Mouse (Mus musculus): ENCODE measurements at regions not wholly inside any gene's neighbourhood (a gene's known extent, or its start where the extent isn't known, plus 50 kb on each side); places are given as distances from the start of the nearest gene placed in this dataset.
"Not testable (repeated sequence)": the region's sequence is repeated elsewhere in the genome, so short reads cannot be mapped to it uniquely, and the experiment has no call there.

DNA sequence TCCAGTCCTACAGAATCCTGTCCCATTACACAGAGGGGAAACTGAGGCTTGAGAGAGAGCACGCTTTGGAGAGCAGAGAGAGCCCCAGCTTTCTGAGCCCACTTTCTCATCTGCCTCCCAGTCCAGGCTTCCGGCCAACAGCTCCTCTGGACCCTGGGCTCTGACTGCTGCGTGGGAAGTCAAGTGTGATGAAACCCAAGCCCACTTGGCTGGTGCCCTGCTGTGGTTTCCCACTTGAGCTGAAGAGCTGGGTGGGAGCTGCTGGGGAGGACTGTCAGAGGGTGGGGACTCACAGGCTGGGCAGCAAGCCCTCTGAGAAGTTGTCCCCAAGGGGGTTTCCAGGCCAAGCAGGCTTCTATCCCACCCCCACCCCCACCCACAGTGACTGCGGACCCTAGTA lies 139.9 kb upstream of the Haao start:
- DNase-seq = no peak

DNA sequence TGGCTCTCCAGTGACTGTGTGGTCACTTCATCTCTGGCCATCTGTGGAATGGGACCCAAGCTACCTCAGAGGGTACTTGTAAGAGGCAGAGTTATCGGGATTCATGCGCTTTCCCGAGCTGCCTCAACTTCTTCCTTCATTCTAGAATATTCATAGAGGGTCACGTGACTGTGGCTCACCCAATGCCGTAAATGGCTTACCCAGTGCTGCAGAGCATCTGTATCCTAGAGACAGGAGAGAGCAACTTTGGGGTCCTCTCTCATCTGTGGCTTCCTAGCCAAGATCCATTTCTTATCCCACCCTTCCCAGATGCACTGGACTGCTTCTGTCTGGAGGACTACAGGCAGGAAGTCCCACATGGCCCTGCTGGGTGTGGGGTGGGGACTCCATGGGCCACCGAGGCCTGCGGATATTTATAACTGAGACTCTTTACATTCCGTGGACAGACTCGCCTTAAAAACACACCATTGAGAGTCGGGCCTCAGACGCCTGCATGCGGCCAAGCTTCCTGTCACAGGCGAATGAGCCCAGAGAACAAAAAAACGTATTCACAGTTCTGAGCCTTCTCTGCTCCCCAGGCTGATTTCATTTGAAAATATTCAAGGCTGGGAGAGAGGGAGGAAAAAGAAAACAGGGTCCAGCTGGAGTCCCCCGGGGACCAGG lies 138.3 kb upstream of the Haao start:
- DNase-seq = no peak

DNA sequence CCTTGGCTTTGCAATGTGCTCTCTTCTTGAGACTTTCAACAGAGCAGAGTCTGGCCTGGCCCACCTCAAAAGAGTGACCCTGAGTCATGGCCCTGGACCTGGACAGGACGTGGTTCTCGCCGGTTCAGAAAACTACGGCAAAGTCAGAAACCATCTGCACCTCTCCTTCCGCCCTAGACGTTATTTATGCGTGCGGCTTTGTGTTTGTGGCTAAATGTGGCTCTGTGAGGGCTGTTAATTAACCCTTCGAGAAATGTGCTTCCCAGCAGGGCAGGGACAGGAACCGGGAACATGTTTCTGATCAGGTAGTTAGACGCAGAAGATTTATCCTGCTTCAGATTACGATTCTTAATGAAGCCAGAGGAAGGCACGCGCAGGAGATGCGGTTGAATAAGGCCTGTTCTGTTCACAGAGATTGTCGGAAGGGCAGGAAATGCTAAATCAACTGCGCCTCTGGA lies 137.6 kb upstream of the Haao start:
- no peak for DNase-seq

DNA sequence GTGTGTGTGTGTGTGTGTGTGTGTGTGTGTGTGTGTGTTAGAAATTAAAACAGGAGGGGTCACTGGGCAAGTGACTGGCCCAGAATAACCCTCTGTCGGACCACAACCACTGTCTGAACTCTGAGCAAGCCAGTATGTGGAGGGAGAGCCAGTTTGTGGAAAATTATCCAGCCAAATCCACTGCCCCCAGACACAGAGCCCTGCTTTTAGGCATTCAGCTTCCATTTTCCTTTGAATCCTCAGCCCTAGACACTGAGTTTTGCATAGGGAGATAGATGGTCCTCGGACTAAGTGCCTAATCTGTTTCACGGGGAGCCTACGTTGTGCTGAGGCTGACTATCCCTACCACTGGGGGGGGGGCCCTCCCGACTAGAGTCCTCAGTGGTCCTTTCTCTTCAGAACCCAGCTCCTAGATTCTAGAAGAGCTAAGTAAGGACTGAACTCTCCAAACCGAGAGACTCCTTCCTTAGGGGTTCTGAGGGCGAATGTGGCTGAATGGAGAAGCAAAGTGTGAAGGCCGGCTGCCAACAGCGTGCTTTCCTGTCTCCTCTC lies 136.2 kb upstream of the Haao start:
- no peak for DNase-seq

DNA sequence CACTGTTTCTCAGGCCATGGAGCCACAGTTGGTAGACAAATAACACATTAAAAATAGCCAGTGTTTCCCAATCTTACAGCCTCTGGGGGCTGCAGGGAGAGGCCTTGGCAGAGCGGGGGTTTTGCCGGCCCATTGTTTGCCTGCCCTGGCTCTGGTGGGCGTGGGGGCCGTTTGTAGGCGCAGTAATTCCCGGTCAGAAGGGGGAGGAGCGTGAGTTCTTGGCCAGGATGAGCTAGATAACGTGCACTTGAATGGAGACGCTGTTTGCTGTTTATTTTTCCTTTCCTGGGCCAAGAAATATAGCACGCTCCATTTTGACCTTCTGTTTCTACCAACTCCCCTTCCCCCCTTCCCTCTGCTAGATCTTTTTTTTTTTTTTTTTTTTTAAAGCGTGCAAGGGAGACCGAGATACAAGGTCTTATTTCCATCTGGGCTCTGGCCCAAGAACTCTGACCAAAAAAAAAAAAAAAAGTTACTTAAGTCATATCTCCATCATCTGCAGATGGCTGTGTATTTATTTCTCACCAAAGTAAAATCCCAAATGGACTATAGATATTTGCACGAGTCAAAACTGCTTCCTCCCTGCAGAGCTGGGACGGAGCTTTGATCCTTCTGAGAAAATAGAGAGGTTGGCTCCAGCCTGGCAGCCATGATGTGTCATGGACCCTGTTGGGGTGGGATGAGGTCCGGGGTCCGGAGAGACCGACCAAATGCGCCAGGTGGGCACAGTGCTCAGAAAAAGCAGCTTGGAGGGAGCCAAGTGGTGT lies 135.5 kb upstream of the Haao start:
- no peak for DNase-seq

DNA sequence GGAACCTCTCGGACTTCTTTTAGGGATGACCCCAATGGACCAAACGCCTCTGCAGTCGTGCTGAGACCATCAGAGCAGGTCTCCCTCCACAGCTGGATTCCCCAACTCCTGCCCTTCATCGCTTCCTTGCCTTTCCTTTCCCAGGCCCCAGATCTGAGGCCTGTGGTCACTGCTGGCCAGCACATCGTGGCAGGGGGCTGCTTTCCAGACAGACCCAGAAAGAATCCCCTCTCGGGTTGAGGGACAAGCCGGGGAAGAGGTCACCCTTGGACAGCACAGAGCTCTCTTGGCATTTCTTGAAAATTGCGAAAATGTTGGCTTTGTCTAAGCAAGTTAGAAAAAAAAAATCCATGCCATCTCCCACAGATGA lies 134.9 kb upstream of the Haao start:
- DNase-seq = no peak

DNA sequence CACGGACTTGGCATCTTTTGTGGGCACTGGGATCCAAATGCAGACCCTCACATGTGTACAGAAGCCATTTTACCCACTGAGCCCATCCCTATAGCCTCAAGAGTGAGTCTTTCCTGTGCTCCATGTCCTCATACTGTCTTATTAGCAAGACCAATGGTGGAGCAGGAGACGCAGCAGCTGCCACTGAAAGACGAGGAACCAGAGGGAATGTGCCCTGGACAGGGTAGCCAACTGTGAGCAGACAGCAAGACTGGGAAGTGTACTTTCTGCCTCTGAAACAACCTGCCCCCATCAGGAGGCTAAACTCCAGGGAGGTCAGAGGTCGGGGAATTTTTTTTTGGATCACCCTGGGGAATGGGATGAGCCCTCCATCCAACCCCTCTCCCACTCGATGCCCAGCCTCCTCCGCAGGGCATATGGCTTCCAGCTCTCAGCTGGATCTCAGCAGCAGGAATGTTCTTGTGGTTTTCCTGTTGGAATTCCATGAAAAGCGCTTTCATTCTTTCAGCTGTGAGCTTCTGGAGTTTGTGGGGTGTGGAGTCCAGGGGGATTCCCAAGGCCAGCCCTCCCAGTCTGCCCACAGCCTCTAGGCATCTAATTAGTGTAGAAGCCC lies 131.2 kb upstream of the Haao start:
- no peak for DNase-seq

DNA sequence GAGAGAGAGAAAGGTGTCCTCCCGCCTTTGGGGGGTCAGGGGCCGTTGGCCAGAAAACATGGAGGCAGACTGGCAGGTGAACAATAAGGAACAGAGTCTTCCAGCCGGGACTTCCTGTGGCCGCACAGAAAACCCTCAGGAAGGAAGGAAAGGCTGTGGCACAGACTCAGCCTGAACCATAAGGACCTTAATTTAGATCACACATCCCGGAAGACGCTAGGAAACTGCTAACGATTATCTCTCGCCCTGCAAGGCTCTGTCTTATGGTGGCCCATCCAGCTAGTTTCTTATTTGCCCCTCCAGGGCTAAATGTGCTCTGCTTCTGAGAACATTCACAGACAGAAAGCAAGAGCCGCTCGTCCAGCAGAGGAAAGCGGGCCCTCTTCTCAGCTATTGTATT lies 130.0 kb upstream of the Haao start:
- DNase-seq = no peak

DNA sequence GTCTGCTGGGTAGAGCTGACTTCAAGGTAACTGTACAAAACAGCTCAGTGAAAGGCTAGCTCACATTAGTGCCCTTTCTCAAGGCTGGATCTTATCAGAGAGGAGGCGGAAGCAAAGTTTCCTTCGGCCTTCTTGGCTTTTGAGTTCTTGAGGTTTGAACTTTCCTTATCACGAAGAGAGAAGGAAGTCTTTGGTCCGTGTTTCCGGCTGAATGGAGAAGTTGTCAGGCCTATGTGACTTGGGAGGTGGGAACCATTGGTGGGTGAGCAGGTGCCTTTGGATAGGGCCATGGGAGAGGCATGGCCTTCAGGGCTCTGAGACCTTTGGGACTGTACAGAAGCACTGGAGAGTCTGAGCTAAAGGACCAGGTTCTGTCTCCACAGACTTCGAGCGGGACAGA lies 128.1 kb upstream of the Haao start:
- no peak for DNase-seq

DNA sequence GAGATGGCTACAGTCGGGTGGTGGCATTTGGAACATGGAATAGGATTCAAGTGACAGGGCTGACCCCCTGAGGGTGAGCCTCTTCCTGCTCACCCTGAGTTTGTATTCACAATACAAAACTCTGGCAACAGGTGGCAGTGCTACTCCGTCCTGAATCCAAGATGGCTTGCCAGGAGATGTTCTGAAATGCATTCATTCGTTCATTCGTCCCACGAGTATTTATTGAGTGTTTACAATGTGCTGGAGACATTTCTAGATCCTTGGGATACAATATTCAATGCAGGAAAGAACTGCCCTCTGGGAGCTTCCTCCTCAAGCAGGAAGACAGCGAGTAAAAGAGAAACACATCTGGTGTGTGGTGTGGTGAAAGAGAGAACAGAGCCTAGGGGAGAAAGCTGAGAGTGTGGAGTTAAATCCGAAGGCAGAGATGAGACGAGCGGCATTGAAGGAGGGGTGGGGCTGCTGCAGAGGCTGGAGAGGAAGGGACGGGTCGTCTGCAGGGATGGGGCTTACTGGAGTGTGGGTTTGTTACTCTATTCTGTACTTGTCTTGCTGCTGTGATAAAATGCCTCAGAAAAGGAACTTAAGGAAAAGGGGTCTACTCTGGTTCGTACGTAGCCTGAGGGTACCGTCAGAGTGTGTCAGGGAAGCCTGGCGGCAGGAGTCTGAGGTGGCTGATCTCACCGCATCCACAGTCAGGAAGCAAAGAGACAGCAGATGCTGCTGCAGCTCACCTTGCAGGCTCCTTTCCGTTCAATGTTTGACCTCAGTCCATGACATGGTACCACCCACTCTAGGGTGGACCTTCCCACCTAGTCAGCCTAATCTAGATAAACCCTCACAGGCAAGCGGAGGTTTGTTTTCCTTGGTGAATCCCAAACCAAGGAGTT lies 125.9 kb upstream of the Haao start:
- no peak for DNase-seq

DNA sequence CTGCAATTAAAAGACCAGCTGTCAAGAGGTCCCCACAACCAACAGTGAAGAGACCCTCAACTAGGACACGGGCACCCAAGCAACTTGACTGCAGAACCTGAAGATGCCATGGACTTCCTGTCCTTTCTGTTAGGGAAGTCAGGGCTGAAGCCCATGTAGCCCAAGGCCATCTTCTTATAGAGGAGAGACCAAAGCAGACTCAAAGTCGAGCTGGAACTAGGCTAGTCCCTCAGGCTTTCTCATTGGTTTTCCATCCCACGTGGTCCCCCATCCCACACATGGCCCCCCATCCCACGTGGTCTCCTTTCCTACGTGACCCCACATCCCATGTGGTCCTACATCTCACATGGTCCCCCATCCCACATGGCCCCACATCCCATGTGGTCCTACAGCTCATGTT lies 125.1 kb upstream of the Haao start:
- no peak for DNase-seq

DNA sequence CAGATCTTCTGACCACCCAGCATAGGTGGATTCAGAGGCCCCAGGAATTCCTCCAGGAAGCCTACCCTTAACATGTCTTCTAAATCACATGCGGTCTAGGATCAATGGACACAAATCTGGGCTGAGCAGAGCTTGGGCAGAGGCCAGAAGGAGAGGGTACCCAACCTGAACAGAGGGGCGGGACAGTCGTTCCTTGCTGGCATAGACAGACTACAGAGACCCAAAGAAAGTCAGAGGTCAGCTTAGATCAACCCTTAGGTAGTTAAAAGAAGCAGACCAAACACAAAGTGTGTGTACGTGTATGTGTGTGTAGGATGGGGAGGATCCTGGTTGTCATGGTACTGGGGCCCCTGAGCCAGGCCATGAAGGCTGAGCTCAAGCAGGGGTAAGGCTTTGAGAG lies 124.7 kb upstream of the Haao start:
- DNase-seq = no peak

DNA sequence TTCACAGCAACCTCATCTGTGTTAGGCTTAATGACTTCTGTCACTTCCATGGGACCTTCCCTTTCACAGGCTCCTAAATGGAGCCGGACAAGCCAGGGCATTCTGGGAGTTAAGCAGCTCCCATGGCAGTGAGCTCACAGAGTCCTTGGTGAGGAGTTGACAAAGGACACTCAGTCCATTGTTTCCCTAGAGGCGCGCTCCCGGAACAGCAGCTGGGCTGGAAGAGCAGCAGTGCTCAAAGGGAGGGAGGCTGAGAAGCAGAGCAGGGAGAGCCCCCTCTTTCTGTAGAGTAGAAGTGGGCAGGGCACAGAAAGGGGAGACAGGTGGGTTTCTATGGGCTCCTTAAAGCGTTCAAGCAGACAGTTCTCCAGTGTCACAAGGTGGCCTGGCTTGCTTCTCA lies 124.3 kb upstream of the Haao start:
- no peak for DNase-seq

DNA sequence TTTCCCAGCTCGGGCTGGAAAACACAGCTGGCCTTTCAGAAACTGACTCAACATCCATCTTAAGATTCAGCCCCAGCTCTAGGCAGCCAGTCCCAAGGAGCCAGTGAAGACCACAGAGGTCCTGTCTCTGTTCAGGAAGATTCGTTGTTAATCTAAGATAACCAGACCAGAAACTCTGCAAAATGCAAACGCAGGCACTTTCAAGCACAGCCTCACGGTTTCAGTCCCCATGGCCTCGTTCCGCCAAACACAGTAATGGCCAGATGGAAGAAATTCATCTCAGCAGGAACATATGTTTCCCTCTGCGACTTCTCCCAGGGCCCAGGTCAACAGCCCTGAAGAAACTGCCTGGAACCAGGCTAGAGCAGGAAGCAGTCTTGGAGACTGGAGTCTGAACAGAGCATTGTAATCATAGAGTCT lies 121.7 kb upstream of the Haao start:
- DNase-seq = peak; percentile 80

DNA sequence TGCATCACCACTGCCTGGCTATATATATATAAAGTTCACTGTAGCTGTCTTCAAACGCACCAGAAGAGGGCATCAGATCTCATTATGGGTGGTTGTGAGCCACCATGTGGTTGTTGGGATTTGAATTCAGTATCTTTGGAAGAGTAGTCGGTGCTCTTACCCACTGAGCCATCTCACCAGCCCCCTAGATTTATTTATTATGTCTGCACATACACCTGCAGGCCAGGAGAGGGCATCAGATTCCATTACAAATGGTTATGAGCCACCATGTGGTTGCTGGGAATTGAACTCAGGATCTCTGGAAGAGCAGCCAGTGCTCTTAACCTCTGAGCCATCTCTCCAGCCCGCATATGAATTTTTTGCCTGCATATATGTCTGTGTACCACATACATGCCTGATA lies 120.4 kb upstream of the Haao start:
- not testable (repeated sequence) for DNase-seq

DNA sequence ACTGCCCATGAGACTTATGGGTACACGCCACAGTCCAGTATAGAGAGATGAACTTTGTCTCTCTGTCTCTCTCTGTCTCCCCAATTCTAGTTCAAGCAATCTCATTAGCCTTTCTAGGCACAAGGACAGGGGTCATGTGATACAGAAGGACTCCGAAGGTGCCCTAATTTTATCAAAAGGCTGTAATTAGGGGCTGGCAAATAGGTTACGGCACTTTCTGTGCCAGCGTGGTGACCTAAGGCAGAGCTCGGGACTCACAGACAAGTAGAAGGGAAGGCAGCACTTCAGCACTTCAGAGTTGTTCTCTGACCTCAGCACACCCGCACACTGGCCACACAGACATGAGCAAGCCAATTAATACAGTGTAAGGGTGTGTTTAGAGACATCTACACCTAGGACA lies 119.2 kb upstream of the Haao start:
- DNase-seq = no peak

DNA sequence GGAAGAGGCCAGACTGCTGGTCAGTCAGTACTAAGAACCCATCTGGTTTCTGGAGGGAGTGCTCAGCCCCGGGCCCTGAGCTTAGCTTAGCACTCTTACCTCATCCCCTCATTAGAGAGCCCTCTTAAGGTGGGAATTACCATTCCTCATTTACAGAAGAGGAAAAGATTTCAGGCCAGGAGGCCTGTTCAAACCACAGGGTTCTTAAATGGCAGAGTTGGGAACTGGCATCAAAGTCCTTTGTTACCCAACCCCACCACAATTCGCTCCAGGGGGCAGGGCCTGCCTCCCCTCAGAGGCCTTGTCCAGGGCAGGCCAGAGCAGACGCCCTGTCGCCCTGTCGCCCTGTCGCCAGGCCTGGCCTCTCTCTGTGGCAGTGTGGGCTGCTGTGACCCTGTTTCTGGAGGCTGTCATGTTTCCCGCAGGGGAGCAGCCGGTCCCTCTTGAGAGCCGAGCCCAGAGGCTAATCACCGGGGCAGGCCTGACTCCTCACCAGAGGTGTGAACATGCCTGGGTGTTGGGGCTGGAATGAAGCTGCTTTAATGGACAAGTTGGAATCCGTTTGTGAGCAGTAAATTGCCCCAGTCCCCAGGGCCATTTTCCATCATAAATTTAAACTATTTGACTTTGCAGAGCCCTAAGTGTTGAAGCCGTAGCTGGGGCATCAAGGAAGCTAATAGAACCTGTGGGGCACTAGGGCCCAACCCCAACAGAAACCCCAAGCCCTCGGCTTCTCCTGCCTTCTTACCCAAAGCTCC lies 116.9 kb upstream of the Haao start:
- DNase-seq = no peak

DNA sequence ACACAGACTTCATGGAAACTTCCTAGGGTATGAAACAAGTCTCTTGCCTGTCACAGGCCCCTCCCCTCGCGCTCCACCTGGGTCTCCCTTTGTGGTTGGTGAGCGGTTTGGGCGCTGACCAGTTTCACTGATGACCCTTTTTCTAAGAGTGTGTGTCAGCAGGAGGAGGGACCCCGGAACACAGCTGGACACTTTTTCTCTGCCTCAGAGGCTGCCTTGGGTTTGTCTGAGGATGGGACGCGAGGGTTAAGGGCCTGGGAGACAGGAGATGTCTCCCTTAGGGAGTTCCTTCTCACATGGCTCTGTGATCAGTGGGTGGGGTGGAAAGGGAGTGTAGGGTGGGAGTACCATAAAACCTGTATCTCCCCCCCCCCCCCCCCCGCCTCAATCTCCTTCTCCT lies 115.8 kb upstream of the Haao start:
- no peak for DNase-seq

DNA sequence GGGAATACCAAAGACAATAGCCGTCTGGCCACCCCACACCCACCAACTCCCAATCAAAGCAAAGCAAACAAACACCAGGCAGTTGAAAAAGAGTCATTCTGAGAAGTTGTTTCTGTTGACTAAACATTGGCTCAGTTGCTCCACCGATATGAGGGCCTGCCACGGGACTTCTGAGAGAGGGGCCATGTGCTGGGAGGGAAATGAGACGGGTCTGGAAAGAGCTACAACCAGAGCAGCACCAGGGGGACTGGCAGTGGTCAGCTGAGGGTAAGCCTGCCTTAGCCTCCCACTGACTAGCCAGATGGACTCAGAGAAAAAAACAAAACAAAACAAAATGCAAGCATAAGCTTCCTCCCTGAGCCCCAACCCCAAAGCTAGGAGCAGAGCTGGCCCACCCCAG lies 115.1 kb upstream of the Haao start:
- DNase-seq = no peak

DNA sequence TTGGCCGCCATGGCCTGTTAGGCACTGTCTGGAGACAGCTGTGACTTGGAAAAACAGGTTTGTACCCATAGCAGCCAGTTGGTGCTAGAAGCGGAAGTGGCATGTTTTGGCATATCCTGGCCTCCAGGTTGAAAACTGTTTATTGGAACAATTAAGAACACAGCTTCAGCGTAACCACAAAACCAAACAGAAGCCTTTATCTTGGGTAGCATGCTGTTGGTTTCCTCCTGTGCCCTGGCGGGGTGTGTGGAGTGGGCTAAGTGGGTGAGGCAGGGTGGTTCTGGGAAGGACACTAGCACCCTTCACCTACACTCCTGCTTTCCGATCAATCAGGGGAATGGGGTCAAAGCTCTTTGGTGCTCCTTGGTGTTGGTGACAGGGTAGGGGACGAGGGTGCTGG lies 114.4 kb upstream of the Haao start:
- DNase-seq = no peak

DNA sequence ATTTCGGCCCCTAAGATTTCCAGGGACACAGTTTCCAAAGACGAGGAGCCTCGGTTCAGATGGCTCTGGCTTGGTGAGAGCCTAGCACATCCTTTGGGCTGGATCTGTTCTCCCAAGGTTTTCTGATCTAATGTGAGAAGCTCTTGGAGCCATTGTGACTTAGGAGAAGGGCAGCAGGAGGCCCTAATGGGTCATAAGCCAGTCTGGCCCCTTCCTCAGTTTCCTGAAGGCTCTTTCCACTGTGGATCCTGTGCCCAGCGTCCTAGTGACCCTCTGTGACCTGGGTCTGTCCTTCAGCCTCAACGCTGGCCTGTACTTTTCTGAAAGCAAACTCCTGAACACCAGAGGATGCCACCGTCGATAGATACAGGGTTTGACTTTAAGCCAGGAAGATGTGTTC lies 113.1 kb upstream of the Haao start:
- no peak for DNase-seq

DNA sequence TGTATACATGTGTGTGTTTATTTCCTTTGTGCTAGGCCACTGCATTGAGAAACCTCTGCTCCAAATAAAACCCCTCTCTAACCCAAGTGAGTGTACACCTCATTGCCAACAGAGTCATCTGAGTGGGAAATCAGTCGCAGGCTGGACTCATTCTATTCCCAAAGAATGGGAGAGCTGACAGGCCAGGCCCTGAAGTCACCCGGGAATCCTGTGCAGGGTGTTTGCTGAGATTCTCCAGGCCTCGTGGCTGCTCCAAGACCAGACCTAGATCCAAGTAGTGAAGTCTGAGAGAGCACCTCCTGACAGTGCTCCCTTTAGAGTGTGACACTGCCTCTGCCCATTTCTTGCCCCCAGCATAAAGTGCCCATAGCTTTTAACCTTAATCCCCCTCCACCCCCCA lies 112.4 kb upstream of the Haao start:
- no peak for DNase-seq
